Mouse (Mus musculus): ENCODE results near the gene Tmem178.

- no peak for TF ChIP-seq CTCF (IDR thresholded peaks at IDR 0.05; ENCODE audit: extremely low read depth, insufficient read length, insufficient replicate concordance, low read depth, low read length)
- no peak for TF ChIP-seq POLR2A (IDR thresholded peaks at IDR 0.05; ENCODE audit: low read depth, low read length)
These were observed at the start of gene Tmem178 for GRCm38 (mm10) chr17:80944530-80945198.
